Mouse (Mus musculus): ENCODE measurements around the gene Vsig10. TPM values are rescaled to one million over a fixed set of nuclear protein-coding genes. Genes with fewer than 3 reads are reported as not detected.
"Not testable (repeated sequence)": the region's sequence is repeated elsewhere in the genome, so short reads cannot be mapped to it uniquely, and the experiment has no call there.

Vsig10 gene
- polyA plus RNA-seq, 1 experiment = 2.3 TPM

DNA sequence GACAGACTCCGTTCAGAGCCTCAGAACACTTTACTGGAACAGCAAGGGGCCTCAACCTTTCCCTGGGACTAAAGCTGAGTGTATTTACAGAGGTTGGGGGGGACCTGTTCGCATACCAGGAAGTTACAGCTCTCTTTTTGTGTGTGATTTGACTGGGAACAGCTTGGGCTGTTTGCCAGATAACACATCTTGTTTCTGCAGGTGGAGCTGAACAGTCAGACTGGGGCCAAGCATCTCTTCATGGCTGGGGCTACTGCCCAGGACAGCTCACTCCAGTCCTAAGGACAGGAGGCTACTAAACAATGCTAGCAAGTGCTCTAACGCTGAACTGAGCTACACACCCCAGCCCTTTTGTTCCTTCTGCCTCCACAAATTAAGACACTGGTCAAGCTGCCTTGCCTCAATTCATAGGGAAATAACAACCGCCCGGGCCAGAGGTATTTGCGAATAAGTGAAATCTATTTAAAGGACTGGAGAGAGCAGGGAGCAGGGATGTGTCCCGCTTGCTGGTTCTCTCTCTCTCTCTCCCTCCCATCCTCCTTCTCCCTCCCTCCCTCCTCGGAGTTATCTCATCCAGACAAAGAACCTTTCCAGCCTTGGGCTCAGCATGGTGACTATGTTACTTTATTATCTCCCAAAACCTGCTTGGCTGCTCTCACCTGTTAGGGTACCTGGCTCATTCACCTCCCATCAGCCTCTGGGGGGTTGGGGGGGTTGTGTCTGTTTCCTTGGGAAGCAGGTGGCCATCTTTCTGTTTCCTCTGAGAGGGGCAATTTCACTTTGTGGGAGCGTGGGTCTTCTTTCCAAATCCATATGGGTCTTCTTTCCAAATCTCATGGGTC, 4.1 kb upstream of the Vsig10 start:
- Histone ChIP-seq H3K27ac (ENCODE audit: insufficient read depth, low read depth, low read length) (no peak overlapping the region), H3K4me1 (ENCODE audit: control insufficient read depth, insufficient read depth, low read length) (no peaks in the 10 kb centered on the region), H3K4me3 (ENCODE audit: insufficient read depth, low read length) (no peak overlapping the region)
- TF ChIP-seq POLR2A (IDR thresholded peaks at IDR 0.05; ENCODE audit: borderline replicate concordance, low read depth, low read length) (no peak), CTCF (IDR thresholded peaks at IDR 0.05; ENCODE audit: low read depth, low read length) (no peak)

DNA sequence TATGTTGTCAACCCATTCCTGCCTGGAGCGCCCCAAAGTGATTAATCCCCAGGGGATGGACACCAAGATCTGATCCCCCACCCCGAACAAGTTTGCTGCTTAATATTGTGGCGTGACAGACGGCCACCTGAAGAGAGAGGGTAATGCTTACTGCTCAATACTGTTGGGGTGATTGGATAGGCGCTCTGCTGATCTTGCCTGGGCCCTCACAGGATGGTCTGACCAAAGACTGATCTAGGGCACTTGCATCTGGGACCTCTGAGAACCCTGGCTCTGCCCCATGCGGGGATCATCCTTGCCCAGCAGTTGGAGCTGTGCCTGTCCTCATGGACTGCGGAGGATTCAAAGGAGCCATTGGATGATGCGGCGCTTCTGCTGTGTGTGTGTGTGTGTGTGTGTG, 4.9 kb downstream of the Vsig10 start:
- TF ChIP-seq POLR2A (IDR thresholded peaks at IDR 0.05; ENCODE audit: borderline replicate concordance, low read depth, low read length) (no peak), CTCF (IDR thresholded peaks at IDR 0.05; ENCODE audit: low read depth, low read length) (no peak)

DNA sequence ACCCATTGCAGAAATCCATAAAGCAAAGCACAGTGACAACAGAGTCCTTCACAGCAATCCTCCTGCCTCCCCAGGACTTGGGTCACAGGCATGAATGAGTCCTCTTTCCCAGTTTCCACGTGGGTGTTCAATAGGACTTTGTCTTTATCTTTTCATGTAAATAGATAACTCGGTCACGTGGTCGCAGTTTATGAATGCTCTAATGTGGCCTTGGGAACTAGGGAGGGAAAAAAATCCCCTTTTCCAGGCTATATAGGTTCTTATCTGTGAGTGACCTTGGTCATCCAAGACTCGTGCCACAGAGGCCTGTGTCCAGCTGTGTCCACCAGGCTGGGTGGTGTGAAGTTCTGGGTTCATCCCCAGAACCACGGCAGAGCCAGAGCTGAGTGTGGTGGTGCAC, 7.5 kb downstream of the Vsig10 start:
- Histone ChIP-seq H3K4me3 (ENCODE audit: insufficient read depth, low read length) (no peak overlapping the region), H3K27ac (ENCODE audit: insufficient read depth, low read depth, low read length) (no peak overlapping the region), H3K4me1 (ENCODE audit: control insufficient read depth, insufficient read depth, low read length) (no peaks in the 10 kb centered on the region)
- TF ChIP-seq POLR2A (IDR thresholded peaks at IDR 0.05; ENCODE audit: borderline replicate concordance, low read depth, low read length) = no peak
- no peak for TF ChIP-seq CTCF (IDR thresholded peaks at IDR 0.05; ENCODE audit: low read depth, low read length)

More for the DNA sequence above, 4.9 kb downstream of the Vsig10 start:
- Histone ChIP-seq H3K4me1 (ENCODE audit: control insufficient read depth, insufficient read depth, low read length) (no peaks in the 10 kb centered on the region), H3K27ac (ENCODE audit: insufficient read depth, low read depth, low read length) (no peak overlapping the region), H3K4me3 (ENCODE audit: insufficient read depth, low read length) (no peak overlapping the region)

GRCm38 (mm10) chr5:117330457-117330856, 11.6 kb downstream of the Vsig10 start:
- Histone ChIP-seq H3K4me1 (ENCODE audit: control insufficient read depth, insufficient read depth, low read length) (no peaks in the 10 kb centered on the region), H3K4me3 (ENCODE audit: insufficient read depth, low read length) (no peak overlapping the region), H3K27ac (ENCODE audit: insufficient read depth, low read depth, low read length) (no peak overlapping the region)
- TF ChIP-seq CTCF (IDR thresholded peaks at IDR 0.05; ENCODE audit: low read depth, low read length) (no peak), POLR2A (IDR thresholded peaks at IDR 0.05; ENCODE audit: borderline replicate concordance, low read depth, low read length) (no peak)

- Histone ChIP-seq H3K27ac (ENCODE audit: insufficient read depth, low read depth, low read length) (no peak overlapping the region), H3K4me1 (ENCODE audit: control insufficient read depth, insufficient read depth, low read length) (no peaks in the 10 kb centered on the region), H3K4me3 (ENCODE audit: insufficient read depth, low read length) (no peak overlapping the region)
- no peak for TF ChIP-seq POLR2A (IDR thresholded peaks at IDR 0.05; ENCODE audit: borderline replicate concordance, low read depth, low read length)
- no peak for TF ChIP-seq CTCF (IDR thresholded peaks at IDR 0.05; ENCODE audit: low read depth, low read length)
Measured at GRCm38 (mm10) chr5:117337999-117338398, 19.1 kb downstream of the Vsig10 start.

GRCm38 (mm10) chr5:117338503-117338902, 19.6 kb downstream of the Vsig10 start:
- no peaks in the 10 kb centered on the region for H3K4me1 ChIP-seq (ENCODE audit: control insufficient read depth, insufficient read depth, low read length)
- TF ChIP-seq POLR2A (IDR thresholded peaks at IDR 0.05; ENCODE audit: borderline replicate concordance, low read depth, low read length) = no peak
- TF ChIP-seq CTCF (IDR thresholded peaks at IDR 0.05; ENCODE audit: low read depth, low read length) = no peak
- H3K27ac ChIP-seq (ENCODE audit: insufficient read depth, low read depth, low read length) = no peak overlapping the region
- H3K4me3 ChIP-seq (ENCODE audit: insufficient read depth, low read length) = no peak overlapping the region

DNA sequence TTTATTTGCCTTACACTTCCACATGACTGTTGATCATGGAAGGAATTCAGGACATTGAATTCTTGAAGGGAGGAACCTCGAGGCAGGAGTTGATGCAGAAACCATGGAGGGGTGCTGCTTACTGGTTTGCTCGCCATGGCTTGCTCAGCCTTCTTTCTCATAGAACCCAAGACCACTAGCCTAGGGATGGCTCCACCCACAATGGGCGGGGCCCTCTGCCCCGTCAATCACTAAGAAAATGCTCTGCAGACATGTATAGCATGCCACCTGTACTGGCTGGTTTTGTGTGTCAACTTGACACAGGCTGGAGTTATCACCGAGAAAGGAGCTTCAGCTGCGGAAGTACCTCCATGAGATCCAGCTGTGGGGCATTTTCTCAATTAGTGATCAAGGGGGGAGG, 21.2 kb downstream of the Vsig10 start:
- H3K4me3 ChIP-seq (ENCODE audit: insufficient read depth, low read length) = no peak overlapping the region
- TF ChIP-seq CTCF (IDR thresholded peaks at IDR 0.05; ENCODE audit: low read depth, low read length) = no peak
- H3K4me1 ChIP-seq (ENCODE audit: control insufficient read depth, insufficient read depth, low read length) = no peaks in the 10 kb centered on the region
- no peak overlapping the region for H3K27ac ChIP-seq (ENCODE audit: insufficient read depth, low read depth, low read length)

DNA sequence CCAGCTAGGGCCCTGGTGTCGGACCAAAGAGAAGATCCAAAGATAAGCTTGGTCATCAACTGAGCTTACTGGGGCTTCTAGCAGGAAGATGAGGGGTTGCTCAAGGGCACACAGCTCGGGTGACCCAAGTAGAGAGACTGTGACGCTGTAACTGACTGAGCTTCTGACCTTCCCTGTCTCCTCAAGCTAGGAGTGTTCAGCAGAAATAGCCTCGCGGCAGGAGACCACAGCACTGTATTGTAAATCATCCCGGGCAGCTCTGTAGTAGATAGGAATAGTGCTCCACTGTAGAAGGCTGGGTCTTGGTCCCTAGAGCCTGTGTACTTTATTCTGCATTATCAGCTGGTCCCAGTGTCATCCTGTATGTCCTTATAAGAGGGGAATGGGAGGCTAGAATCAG, 23.0 kb downstream of the Vsig10 start:
- Histone ChIP-seq H3K27ac (ENCODE audit: insufficient read depth, low read depth, low read length) (no peak overlapping the region), H3K4me3 (ENCODE audit: insufficient read depth, low read length) (no peak overlapping the region), H3K4me1 (ENCODE audit: control insufficient read depth, insufficient read depth, low read length) (no peaks in the 10 kb centered on the region)
- no peak for TF ChIP-seq CTCF (IDR thresholded peaks at IDR 0.05; ENCODE audit: low read depth, low read length)
- TF ChIP-seq POLR2A (IDR thresholded peaks at IDR 0.05; ENCODE audit: borderline replicate concordance, low read depth, low read length) = no peak

GRCm38 (mm10) chr5:117344496-117344895, 25.6 kb downstream of the Vsig10 start:
- not testable (repeated sequence) for H3K27ac ChIP-seq (ENCODE audit: insufficient read depth, low read depth, low read length); H3K4me1 ChIP-seq (ENCODE audit: control insufficient read depth, insufficient read depth, low read length); H3K4me3 ChIP-seq (ENCODE audit: insufficient read depth, low read length)

GRCm38 (mm10) chr5:117345432-117345976, 26.6 kb downstream of the Vsig10 start:
- no peak overlapping the region for H3K27ac ChIP-seq (ENCODE audit: insufficient read depth, low read depth, low read length)
- H3K4me3 ChIP-seq (ENCODE audit: insufficient read depth, low read length) = no peak overlapping the region
- TF ChIP-seq POLR2A (IDR thresholded peaks at IDR 0.05; ENCODE audit: borderline replicate concordance, low read depth, low read length) (no peak), CTCF (IDR thresholded peaks at IDR 0.05; ENCODE audit: low read depth, low read length) (no peak)
- no peaks in the 10 kb centered on the region for H3K4me1 ChIP-seq (ENCODE audit: control insufficient read depth, insufficient read depth, low read length)

Data from bone marrow macrophage, adult 2 months (primary cell).